Mouse (Mus musculus): ENCODE results near the gene Crb3. TPM values are rescaled to one million over a fixed set of nuclear protein-coding genes. Genes with fewer than 3 reads are reported as not detected.

Gene Crb3
- polyA plus RNA-seq, 1 experiment from 2014 or later = 69.1 TPM

GRCm38 (mm10) chr17:57060231-57060801, 1.4 kb downstream of the Crb3 start:
- peak overlapping the region; percentile 85 for H3K9ac ChIP-seq (replicated peaks; ENCODE audit: low read length)
- peaks cover 19% of the 10 kb centered on the region for H3K4me1 ChIP-seq (ENCODE audit: insufficient read depth, low read length)
- H3K27me3 ChIP-seq (ENCODE audit: insufficient read depth, low read length) = peaks cover 28% of the 10 kb centered on the region
- H3K4me3 ChIP-seq (ENCODE audit: low read length) = peak overlapping the region; percentile 83
- H3K36me3 ChIP-seq (ENCODE audit: insufficient read depth, low read length) = 0 out of 2 replicates have a peak, but pooled peaks cover 3% of the 10 kb centered on the region
- peak overlapping the region; percentile 83 for H3K4me2 ChIP-seq (replicated peaks; ENCODE audit: low read depth, low read length)
- ATAC-seq (ENCODE audit: low FRiP score, low TSS enrichment) = peak; percentile 87
- H3K9me3 ChIP-seq (ENCODE audit: low read length) = no peaks in the 10 kb centered on the region
- peak overlapping the region; percentile 79 for H3K27ac ChIP-seq (ENCODE audit: low read length)
- WGBS = under 1% methylated on average over 44 of the region's 44 CpGs

GRCm38 (mm10) chr17:57061069-57061468, 2.2 kb downstream of the Crb3 start:
- H3K36me3 ChIP-seq (ENCODE audit: insufficient read depth, low read length) = no peaks in the 10 kb centered on the region
- WGBS = 38% methylated on average over 10 of the region's 10 CpGs
- H3K4me2 ChIP-seq (replicated peaks; ENCODE audit: low read depth, low read length) = peak overlapping the region; percentile 83
- peaks cover 19% of the 10 kb centered on the region for H3K4me1 ChIP-seq (ENCODE audit: insufficient read depth, low read length)
- H3K9ac ChIP-seq (replicated peaks; ENCODE audit: low read length) = no peak overlapping the region
- H3K4me3 ChIP-seq (ENCODE audit: low read length) = peak overlapping the region; percentile 83
- H3K27me3 ChIP-seq (ENCODE audit: insufficient read depth, low read length) = peaks cover 28% of the 10 kb centered on the region
- no peaks in the 10 kb centered on the region for H3K9me3 ChIP-seq (ENCODE audit: low read length)
- H3K27ac ChIP-seq (ENCODE audit: low read length) = peak overlapping the region; percentile 79
- ATAC-seq (ENCODE audit: low FRiP score, low TSS enrichment) = no peak

GRCm38 (mm10) chr17:57062011-57062521, 3.2 kb downstream of the Crb3 start:
- Histone ChIP-seq H3K4me2 (replicated peaks; ENCODE audit: low read depth, low read length) (peak overlapping the region; percentile 54), H3K27ac (ENCODE audit: low read length) (peak overlapping the region; percentile 93), H3K27me3 (ENCODE audit: insufficient read depth, low read length) (peaks cover 28% of the 10 kb centered on the region), H3K4me1 (ENCODE audit: insufficient read depth, low read length) (peaks cover 19% of the 10 kb centered on the region), H3K9ac (replicated peaks; ENCODE audit: low read length) (peak overlapping the region; percentile 74), H3K9me3 (ENCODE audit: low read length) (no peaks in the 10 kb centered on the region), H3K4me3 (ENCODE audit: low read length) (peak overlapping the region; percentile 59), H3K36me3 (ENCODE audit: insufficient read depth, low read length) (no peaks in the 10 kb centered on the region)
- WGBS = under 1% methylated on average over 36 of the region's 39 CpGs
- ATAC-seq (ENCODE audit: low FRiP score, low TSS enrichment) = peak; percentile 24

GRCm38 (mm10) chr17:57062548-57062947, 3.6 kb downstream of the Crb3 start:
- H3K27me3 ChIP-seq (ENCODE audit: insufficient read depth, low read length) = peaks cover 28% of the 10 kb centered on the region
- H3K4me1 ChIP-seq (ENCODE audit: insufficient read depth, low read length) = peaks cover 19% of the 10 kb centered on the region
- no peaks in the 10 kb centered on the region for H3K9me3 ChIP-seq (ENCODE audit: low read length)
- peak overlapping the region; percentile 74 for H3K9ac ChIP-seq (replicated peaks; ENCODE audit: low read length)
- H3K4me3 ChIP-seq (ENCODE audit: low read length) = peak overlapping the region; percentile 59
- no peak; the same call in 1 of the 2 replicates for ATAC-seq (ENCODE audit: low FRiP score, low TSS enrichment)
- H3K36me3 ChIP-seq (ENCODE audit: insufficient read depth, low read length) = no peaks in the 10 kb centered on the region
- WGBS = 1% methylated on average over 21 of the region's 22 CpGs
- H3K4me2 ChIP-seq (replicated peaks; ENCODE audit: low read depth, low read length) = peak overlapping the region; percentile 54
- H3K27ac ChIP-seq (ENCODE audit: low read length) = peak overlapping the region; percentile 93

GRCm38 (mm10) chr17:57063031-57063430, 4.1 kb downstream of the Crb3 start:
- ATAC-seq (ENCODE audit: low FRiP score, low TSS enrichment) = no peak
- no peaks in the 10 kb centered on the region for H3K9me3 ChIP-seq (ENCODE audit: low read length)
- H3K4me2 ChIP-seq (replicated peaks; ENCODE audit: low read depth, low read length) = peak overlapping the region; percentile 54
- peak overlapping the region; percentile 93 for H3K27ac ChIP-seq (ENCODE audit: low read length)
- peak overlapping the region; percentile 74 for H3K9ac ChIP-seq (replicated peaks; ENCODE audit: low read length)
- H3K36me3 ChIP-seq (ENCODE audit: insufficient read depth, low read length) = no peaks in the 10 kb centered on the region
- peak overlapping the region; percentile 59 for H3K4me3 ChIP-seq (ENCODE audit: low read length)
- peaks cover 19% of the 10 kb centered on the region for H3K4me1 ChIP-seq (ENCODE audit: insufficient read depth, low read length)
- H3K27me3 ChIP-seq (ENCODE audit: insufficient read depth, low read length) = peaks cover 28% of the 10 kb centered on the region
- WGBS = 10% methylated on average over 8 of the region's 8 CpGs

GRCm38 (mm10) chr17:57066908-57067307, 8.0 kb downstream of the Crb3 start:
- Histone ChIP-seq H3K9ac (replicated peaks; ENCODE audit: low read length) (no peak overlapping the region), H3K4me1 (ENCODE audit: insufficient read depth, low read length) (peaks cover 11% of the 10 kb centered on the region), H3K4me3 (ENCODE audit: low read length) (no peak overlapping the region), H3K4me2 (replicated peaks; ENCODE audit: low read depth, low read length) (no peak overlapping the region), H3K27ac (ENCODE audit: low read length) (no peak overlapping the region), H3K27me3 (ENCODE audit: insufficient read depth, low read length) (peaks cover 20% of the 10 kb centered on the region), H3K9me3 (ENCODE audit: low read length) (no peaks in the 10 kb centered on the region), H3K36me3 (ENCODE audit: insufficient read depth, low read length) (no peaks in the 10 kb centered on the region)
- ATAC-seq (ENCODE audit: low FRiP score, low TSS enrichment) = no peak
- 72% methylated on average over 5 of the region's 5 CpGs for WGBS

- H3K27ac ChIP-seq (ENCODE audit: low read length) = no peak overlapping the region
- peak overlapping the region; percentile 45; the same call in 1 of the 2 replicates for H3K9ac ChIP-seq (replicated peaks; ENCODE audit: low read length)
- no peaks in the 10 kb centered on the region for H3K9me3 ChIP-seq (ENCODE audit: low read length)
- ATAC-seq (ENCODE audit: low FRiP score, low TSS enrichment) = peak; percentile 28; the same call in 1 of the 2 replicates
- peaks cover 8% of the 10 kb centered on the region; the same call in 1 of the 2 replicates for H3K4me1 ChIP-seq (ENCODE audit: insufficient read depth, low read length)
- WGBS = 10% methylated on average over 9 of the region's 9 CpGs
- H3K36me3 ChIP-seq (ENCODE audit: insufficient read depth, low read length) = no peaks in the 10 kb centered on the region
- H3K4me2 ChIP-seq (replicated peaks; ENCODE audit: low read depth, low read length) = peak overlapping the region; percentile 43
- H3K4me3 ChIP-seq (ENCODE audit: low read length) = peak overlapping the region; percentile 36
- peaks cover 3% of the 10 kb centered on the region; the same call in 1 of the 2 replicates for H3K27me3 ChIP-seq (ENCODE audit: insufficient read depth, low read length)
These were observed 11.4 kb downstream of the Crb3 start for GRCm38 (mm10) chr17:57070272-57070671.

GRCm38 (mm10) chr17:57070699-57071098, 11.8 kb downstream of the Crb3 start:
- peaks cover 3% of the 10 kb centered on the region; the same call in 1 of the 2 replicates for H3K27me3 ChIP-seq (ENCODE audit: insufficient read depth, low read length)
- WGBS = 2% methylated on average over 11 of the region's 11 CpGs
- no peaks in the 10 kb centered on the region for H3K9me3 ChIP-seq (ENCODE audit: low read length)
- peaks cover 8% of the 10 kb centered on the region; the same call in 1 of the 2 replicates for H3K4me1 ChIP-seq (ENCODE audit: insufficient read depth, low read length)
- H3K36me3 ChIP-seq (ENCODE audit: insufficient read depth, low read length) = no peaks in the 10 kb centered on the region
- peak; percentile 78 for ATAC-seq (ENCODE audit: low FRiP score, low TSS enrichment)
- no peak overlapping the region for H3K9ac ChIP-seq (replicated peaks; ENCODE audit: low read length)
- H3K4me3 ChIP-seq (ENCODE audit: low read length) = peak overlapping the region; percentile 36
- H3K27ac ChIP-seq (ENCODE audit: low read length) = no peak overlapping the region
- H3K4me2 ChIP-seq (replicated peaks; ENCODE audit: low read depth, low read length) = peak overlapping the region; percentile 43

GRCm38 (mm10) chr17:57076916-57077315, 18.0 kb downstream of the Crb3 start:
- no peak for ATAC-seq (ENCODE audit: low FRiP score, low TSS enrichment)
- peaks cover 7% of the 10 kb centered on the region; the same call in 1 of the 2 replicates for H3K36me3 ChIP-seq (ENCODE audit: insufficient read depth, low read length)
- H3K27me3 ChIP-seq (ENCODE audit: insufficient read depth, low read length) = no peaks in the 10 kb centered on the region
- no peak overlapping the region for H3K4me3 ChIP-seq (ENCODE audit: low read length)
- H3K4me2 ChIP-seq (replicated peaks; ENCODE audit: low read depth, low read length) = no peak overlapping the region
- 68% methylated on average over 3 of the region's 3 CpGs for WGBS
- H3K27ac ChIP-seq (ENCODE audit: low read length) = no peak overlapping the region
- no peaks in the 10 kb centered on the region for H3K9me3 ChIP-seq (ENCODE audit: low read length)
- no peak overlapping the region for H3K9ac ChIP-seq (replicated peaks; ENCODE audit: low read length)
- no peaks in the 10 kb centered on the region for H3K4me1 ChIP-seq (ENCODE audit: insufficient read depth, low read length)

- 46% methylated on average over 6 of the region's 6 CpGs for WGBS
- 0 out of 2 replicates have a peak, but pooled peaks have one; percentile 25 for ATAC-seq (ENCODE audit: low FRiP score, low TSS enrichment)
- Histone ChIP-seq H3K27ac (ENCODE audit: low read length) (no peak within 1 kb of the TSS), H3K4me1 (ENCODE audit: insufficient read depth, low read length) (no peaks in the 10 kb centered on the region), H3K36me3 (ENCODE audit: insufficient read depth, low read length) (peaks cover 7% of the 10 kb centered on the region; the same call in 1 of the 2 replicates), H3K4me2 (replicated peaks; ENCODE audit: low read depth, low read length) (no peak within 1 kb of the TSS), H3K9ac (replicated peaks; ENCODE audit: low read length) (no peak within 1 kb of the TSS; the same call in 1 of the 2 replicates), H3K9me3 (ENCODE audit: low read length) (no peaks in the 10 kb centered on the region), H3K4me3 (ENCODE audit: low read length) (no peak within 1 kb of the TSS), H3K27me3 (ENCODE audit: insufficient read depth, low read length) (no peaks in the 10 kb centered on the region)
These were observed 19.4 kb downstream of the Crb3 start, which contains the start of gene Dennd1c for GRCm38 (mm10) chr17:57078336-57078735. TSS of gene Dennd1c (minus strand) at chr17:57078514.
